ENCODE assay signal across 7 mouse cellular contexts in genomic region chr5:36695461-36696231, GRCm38 (mm10). TPM values are rescaled to one million over a fixed set of nuclear protein-coding genes. Genes with fewer than 3 reads are reported as not detected.
A peak's percentile ranks its signal among the peaks of the same experiment; 100 is the strongest.
DNase-seq lines count a peak whose midpoint lies in the region; ATAC-seq lines count a peak whose summit lies in the region.

Gene D5Ertd579e (minus strand): TSS chr5:36696024.

- peak within 1 kb of the TSS; percentile 75 for H3K4me3 ChIP-seq in intestine, embryonic 16.5 days (ENCODE audit: low read length)
- H3K4me3 ChIP-seq in midbrain, embryonic 11.5 days (ENCODE audit: low read depth, low read length): peak within 1 kb of the TSS; percentile 63

- H3K4me2 ChIP-seq in intestine, embryonic 16.5 days (ENCODE audit: low read depth, low read length): peak within 1 kb of the TSS; percentile 92
- H3K4me2 ChIP-seq in midbrain, embryonic 11.5 days: peak within 1 kb of the TSS; percentile 84

- no peaks in the 10 kb centered on the region for H3K27me3 ChIP-seq in intestine, embryonic 16.5 days (replicated peaks; ENCODE audit: control insufficient read depth, insufficient read depth, low read length)
- no peaks in the 10 kb centered on the region for H3K27me3 ChIP-seq in midbrain, embryonic 11.5 days (ENCODE audit: control insufficient read depth, insufficient read depth, low read length)

- H3K27ac ChIP-seq in intestine, embryonic 16.5 days (ENCODE audit: low read length): peak within 1 kb of the TSS; percentile 85
- H3K27ac ChIP-seq in midbrain, embryonic 11.5 days (ENCODE audit: low read depth, low read length): peak within 1 kb of the TSS; percentile 91

- peak within 1 kb of the TSS; percentile 85 for H3K9ac ChIP-seq in intestine, embryonic 16.5 days (ENCODE audit: low read depth, low read length)
- peak within 1 kb of the TSS; percentile 89 for H3K9ac ChIP-seq in midbrain, embryonic 11.5 days (ENCODE audit: low read length)

- H3K36me3 ChIP-seq in intestine, embryonic 16.5 days (ENCODE audit: control insufficient read depth, insufficient read depth, low read length): no peaks in the 10 kb centered on the region
- no peaks in the 10 kb centered on the region for H3K36me3 ChIP-seq in midbrain, embryonic 11.5 days (ENCODE audit: control insufficient read depth, insufficient read depth, low read length)

- H3K9me3 ChIP-seq in intestine, embryonic 16.5 days (ENCODE audit: control insufficient read depth, low read length): no peaks in the 10 kb centered on the region
- no peaks in the 10 kb centered on the region for H3K9me3 ChIP-seq in midbrain, embryonic 11.5 days (ENCODE audit: control insufficient read depth, low read length)

- H3K4me1 ChIP-seq in intestine, embryonic 16.5 days (ENCODE audit: control insufficient read depth, insufficient read depth, low read length): peaks cover 29% of the 10 kb centered on the region
- H3K4me1 ChIP-seq in midbrain, embryonic 11.5 days (ENCODE audit: control insufficient read depth, insufficient read depth, low read length): peaks cover 9% of the 10 kb centered on the region

- under 1% methylated on average over 85 of the region's 104 CpGs for WGBS in intestine, embryonic 16.5 days
- WGBS in midbrain, embryonic 11.5 days: under 1% methylated on average over 96 of the region's 104 CpGs

- DNase-seq in adrenal gland, adult 2 months: peak; percentile 97
- DNase-seq in embryo, embryonic 11.5 days (ENCODE audit: low read depth, low spot score): peak; percentile 83
- DNase-seq in gastrocnemius, postnatal 4 days (ENCODE audit: low spot score in 2 of 2): peak; percentile 91 to 93
- DNase-seq in left cerebral cortex, postnatal 36 days (ENCODE audit: low spot score in 2 of 2): peak; percentile 94 to 96
- DNase-seq in midbrain, embryonic 11.5 days (ENCODE audit: low spot score, missing footprints): peak; percentile 98
- DNase-seq in skeletal muscle tissue, adult 2 months (ENCODE audit: low read depth, low spot score): peak; percentile 93

- ATAC-seq in intestine, embryonic 16.5 days: peak; percentile 91
- peak; percentile 96 for ATAC-seq in midbrain, embryonic 11.5 days (ENCODE audit: low FRiP score)

- intact Hi-C loops in left cerebral cortex, postnatal 36 days (cut with DNase I): loop anchor here (2.0 to 5.0 kb wide), 2 partner anchors 43 to 88 kb away; no protein-coding TSS in a partner anchor

RNA-seq across cellular contexts. Expression of gene D5Ertd579e, which starts in this region (rescaled TPM):
- total RNA-seq in adrenal gland, adult 2 months (2021): 10 to 100 TPM; 64.4 to 83.5 TPM
- polyA plus RNA-seq in adrenal gland, adult 2 months (2012; rRNA removed): 13.7 and 13.9 TPM in 2 replicates
- 10 to 100 TPM; 61.3 to 72.9 TPM for total RNA-seq in gastrocnemius, postnatal 4 days (2021)
- polyA plus RNA-seq in intestine, embryonic 16.5 days (2015; fragmentation: Nextera tagmentation; extraction: Ambion mirVana): 14.0 and 14.2 TPM in 2 replicates
- 100 to 1,000 TPM in 1 of 2 experiments, 10 to 100 TPM in 1; 90.2 to 105 TPM for total RNA-seq in left cerebral cortex, postnatal 36 days (2021)
- polyA plus RNA-seq in midbrain, embryonic 11.5 days (2014; fragmentation: Nextera tagmentation; extraction: Ambion mirVana): 32.9 and 35.6 TPM in 2 replicates

Comparison
In these comparisons a context has a peak if more than half of its experiments do, and no peak if none do; other contexts are left out.
1. Peak in every context shown above with its lines: DNase-seq, ATAC-seq, H3K4me3 ChIP-seq and H3K27ac ChIP-seq.